Mouse (Mus musculus) common myeloid progenitor, adult 5-6 weeks (primary cell): ENCODE measurements around the gene Bap1. TPM values are rescaled to one million over a fixed set of nuclear protein-coding genes. Genes with fewer than 3 reads are reported as not detected.

Experiments used
- total RNA-seq: library from RNA; stranded (forward); fragments of 200-1000, 187-1606 nt; gene quantifications from 2 replicates; pipeline ENCODE4 v1.2.3, GENCODE M21; 2017

Gene Bap1
- total RNA-seq, 1 experiment from 2014 or later: 39.8 TPM

Other genes starting within 250 kb of the Bap1 start
- gene Spcs1, start 249.8 kb upstream of the Bap1 start, total RNA-seq: 82.0 and 94.8 TPM in 2 replicates
- 83.0 and 120 TPM in 2 replicates for gene Pbrm1, start 232.3 kb upstream of the Bap1 start, total RNA-seq
- 438 and 468 TPM in 2 replicates for gene Gnl3, start 232.3 kb upstream of the Bap1 start, total RNA-seq
- 23.6 and 45.1 TPM in 2 replicates for gene Smim4, start 122.5 kb upstream of the Bap1 start, total RNA-seq
- 88.3 and 112 TPM in 2 replicates for gene Nt5dc2, start 120.4 kb upstream of the Bap1 start, total RNA-seq
- gene Stab1, start 82.8 kb upstream of the Bap1 start, total RNA-seq: not detected in 2 replicates
- gene Tnnc1, start 43.1 kb upstream of the Bap1 start, total RNA-seq: not detected in 2 replicates
- gene Nisch, start 34.5 kb upstream of the Bap1 start, total RNA-seq: 82.3 and 114 TPM in 2 replicates
- not detected in 2 replicates for gene Sema3g, start 33.6 kb upstream of the Bap1 start, total RNA-seq
- 15.6 and 16.7 TPM in 2 replicates for gene Phf7, start 133 bp upstream of the Bap1 start, total RNA-seq
- gene Dnah1, start 72.4 kb downstream of the Bap1 start, total RNA-seq: 0.10 and 0.23 TPM in 2 replicates
- 53.2 and 59.4 TPM in 2 replicates for gene Capn7, start 85.2 kb downstream of the Bap1 start, total RNA-seq
- gene Sh3bp5, start 184.6 kb downstream of the Bap1 start, total RNA-seq: 4.0 and 6.2 TPM in 2 replicates
- gene Eaf1, start 242.9 kb downstream of the Bap1 start, total RNA-seq: 19.3 and 23.2 TPM in 2 replicates
- 66.3 and 72.4 TPM in 2 replicates for gene Mettl6, start 243.6 kb downstream of the Bap1 start, total RNA-seq